Comparison of ENCODE assay signal across 15 mouse cellular contexts in genomic region chr13:47182366-47182765, GRCm38 (mm10).
"Had no signal": no experiment of that assay in that cellular context is flagged by ENCODE, and none has a peak within 500 bp of the region (broad histone marks: within the 10 kb centered on the region; RNA-seq: fewer than 3 reads in every experiment).

No protein-coding gene starts in this region.

- ATAC-seq: intestine, postnatal 0 days; midbrain, embryonic 15.5 days had no signal

- DNase-seq: kidney, adult 8-10 months; kidney, postnatal 25 days; lung, adult 18-20 months; retina, postnatal 1 day; right cerebral cortex, postnatal 4 days; spleen, adult 18-20 months; thymus, adult 18-20 months; thymus, postnatal 14 days had no signal

- H3K27me3 ChIP-seq: midbrain, embryonic 15.5 days; neural tube, embryonic 13.5 days had no signal

- H3K4me3 ChIP-seq: left cerebral cortex, adult 2 months; limb, embryonic 10.5 days; megakaryocyte, embryonic 14.5 days; midbrain, embryonic 15.5 days; neural tube, embryonic 13.5 days had no signal

- H3K9ac ChIP-seq: midbrain, embryonic 15.5 days; neural tube, embryonic 13.5 days had no signal

- H3K9me3 ChIP-seq: limb, embryonic 10.5 days; megakaryocyte, embryonic 14.5 days; midbrain, embryonic 15.5 days; neural tube, embryonic 13.5 days had no signal

- H3K4me1 ChIP-seq: limb, embryonic 10.5 days; megakaryocyte, embryonic 14.5 days; midbrain, embryonic 15.5 days; neural tube, embryonic 13.5 days had no signal

- H3K27ac ChIP-seq: left cerebral cortex, adult 2 months; limb, embryonic 10.5 days; midbrain, embryonic 15.5 days; neural tube, embryonic 13.5 days had no signal

- H3K36me3 ChIP-seq: limb, embryonic 10.5 days; midbrain, embryonic 15.5 days; neural tube, embryonic 13.5 days had no signal

- H3K4me2 ChIP-seq: midbrain, embryonic 11.5 days; midbrain, embryonic 15.5 days; neural tube, embryonic 13.5 days had no signal
